Mouse (Mus musculus) T-helper 2 cell (primary cell): ENCODE data around the gene Krtap5-1.
"Not testable (repeated sequence)": the region's sequence is repeated elsewhere in the genome, so short reads cannot be mapped to it uniquely, and the experiment has no call there.

Experiments used
- in situ Hi-C: fragments of 300-600 bp; cut with MboI, MseI; formaldehyde crosslinking; loops from one replicate; pipeline ENCODE4 v1.15.1; 2025; ENCODE audit warnings: high pct_unique_total_duplicates

Krtap5-1 gene

DNA sequence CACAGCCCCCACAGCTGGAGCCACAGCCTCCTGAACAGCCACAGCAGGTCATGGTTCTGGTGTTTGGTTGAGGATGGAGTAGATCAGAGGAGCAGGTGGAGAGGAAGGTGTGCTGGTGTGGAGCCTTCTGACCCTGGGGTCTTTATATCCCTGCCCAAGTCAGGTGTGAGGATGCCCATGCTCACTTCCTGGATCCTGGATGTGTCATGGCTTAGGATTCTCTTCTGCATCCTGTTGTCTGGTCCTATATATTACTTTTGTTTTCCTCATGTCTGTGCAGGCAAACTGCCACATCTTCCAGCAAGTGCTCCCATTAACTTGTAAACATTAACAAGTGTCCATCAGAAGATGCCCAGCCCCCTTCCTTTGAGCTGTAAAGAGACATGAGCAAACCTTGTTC, at the start of gene Krtap5-1:
Krtap5-1 (minus strand) TSS at position 101 of the 400 bp plus-strand sequence.
- in situ Hi-C loops, result not testable (repeated sequence)

DNA sequence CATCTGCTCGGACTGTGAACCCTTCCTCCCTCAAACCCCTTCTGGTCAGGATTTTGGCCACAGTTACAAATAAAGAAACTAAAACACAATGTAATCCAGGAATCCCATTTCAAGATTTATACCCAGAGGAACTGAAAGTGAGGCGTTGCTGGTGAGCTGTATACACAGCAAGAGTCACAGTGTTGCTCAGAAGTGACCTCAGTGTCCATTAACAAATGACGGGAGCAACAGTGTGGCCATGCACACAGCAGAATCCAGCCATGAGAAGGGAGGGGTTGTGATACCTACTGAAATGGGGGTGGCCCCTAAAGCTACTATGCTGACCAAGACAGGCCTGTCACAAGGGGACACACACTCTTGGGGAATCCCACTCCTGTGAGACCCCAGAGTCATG, 45.3 kb upstream of the Krtap5-1 start:
- in situ Hi-C loops, result no loop called here

DNA sequence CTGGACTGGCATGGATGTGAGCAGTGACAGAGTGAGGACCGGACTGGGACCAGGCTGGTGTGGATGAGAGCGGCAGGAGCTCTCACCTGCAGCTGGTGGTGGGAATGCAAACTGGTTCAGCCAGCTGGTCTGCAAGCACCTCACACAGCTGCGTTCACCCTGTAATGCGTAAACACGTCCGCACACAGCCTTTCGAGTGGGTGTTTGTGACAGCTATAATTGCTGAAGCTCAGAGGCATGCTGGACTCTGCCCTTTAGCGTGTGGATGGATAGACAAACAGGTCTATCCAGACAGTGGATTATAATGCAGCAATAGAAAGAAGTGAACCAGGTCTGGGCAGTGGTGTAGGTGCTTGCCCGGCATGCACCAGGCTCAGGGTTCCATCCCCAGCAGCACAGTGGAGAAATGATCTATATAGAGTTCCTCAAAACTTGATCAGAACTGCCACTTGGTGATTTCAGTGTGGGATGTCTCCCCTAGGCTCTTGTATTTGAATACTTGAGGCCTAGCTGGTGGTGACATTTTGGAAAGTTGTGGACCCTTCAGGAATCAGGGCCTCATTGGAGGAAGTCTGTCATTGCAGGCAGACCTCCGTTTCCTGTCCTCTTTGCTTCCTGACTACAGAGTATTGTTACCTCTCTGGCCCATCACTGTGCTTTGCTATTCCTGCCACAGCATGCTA, 44.8 kb upstream of the Krtap5-1 start:
- in situ Hi-C loops, result no loop called here

DNA sequence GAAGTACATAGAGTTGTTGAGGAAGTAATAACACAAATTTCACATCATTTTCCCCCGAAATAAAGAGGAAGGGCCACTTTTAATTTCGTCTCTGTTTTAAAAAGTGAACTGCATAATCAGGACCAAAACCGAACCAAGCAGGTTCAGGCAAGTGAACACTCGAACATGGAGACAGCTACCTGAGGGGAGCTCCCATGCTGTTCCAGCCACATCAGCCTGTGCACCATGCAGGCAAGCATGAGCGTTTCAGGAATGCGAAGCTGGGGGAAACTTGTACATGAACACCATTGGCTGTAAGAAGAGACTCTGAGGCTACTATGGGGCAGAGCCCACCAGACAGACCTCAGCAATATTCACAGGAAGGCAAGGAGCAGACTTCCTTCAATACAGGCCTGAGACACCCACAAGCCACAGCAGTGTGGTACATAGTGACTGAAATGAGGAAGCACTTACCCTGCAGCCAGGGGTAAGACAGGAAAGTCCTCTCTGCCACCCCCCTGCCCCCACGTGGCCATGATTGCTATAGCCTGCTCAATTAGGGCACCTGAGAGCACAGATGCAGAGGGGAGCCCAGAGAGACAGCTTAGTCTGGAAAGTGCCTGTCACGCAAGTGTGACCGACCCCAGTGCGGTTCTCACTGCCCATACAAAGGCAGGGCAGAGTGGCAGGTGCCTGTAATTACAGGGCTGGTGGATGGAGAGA, 43.5 kb upstream of the Krtap5-1 start:
- in situ Hi-C loops, result no loop called here

DNA sequence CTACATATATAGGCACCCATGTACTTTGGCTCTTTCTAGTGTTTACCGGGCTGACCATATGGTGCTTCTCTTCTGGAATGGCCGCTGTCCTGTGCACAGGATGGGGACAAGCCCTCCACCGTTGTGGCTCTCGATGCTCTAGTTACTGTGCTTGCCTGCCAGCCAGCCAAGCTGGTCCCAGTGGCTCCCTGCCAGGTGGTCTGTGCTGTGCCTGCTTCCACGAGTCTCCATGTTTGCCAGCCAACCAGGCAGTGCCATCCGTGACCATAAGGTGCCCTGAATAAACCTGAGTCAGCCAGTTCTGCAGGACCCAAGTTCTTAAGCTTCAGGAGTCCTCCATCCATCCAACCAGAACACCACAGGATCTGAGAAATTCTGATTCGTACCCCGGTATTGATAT, 38.2 kb upstream of the Krtap5-1 start:
- in situ Hi-C loops, result loop anchor here (5.0 to 10.0 kb wide), 2 partner anchors 102 to 250 kb away; no protein-coding TSS in a partner anchor

DNA sequence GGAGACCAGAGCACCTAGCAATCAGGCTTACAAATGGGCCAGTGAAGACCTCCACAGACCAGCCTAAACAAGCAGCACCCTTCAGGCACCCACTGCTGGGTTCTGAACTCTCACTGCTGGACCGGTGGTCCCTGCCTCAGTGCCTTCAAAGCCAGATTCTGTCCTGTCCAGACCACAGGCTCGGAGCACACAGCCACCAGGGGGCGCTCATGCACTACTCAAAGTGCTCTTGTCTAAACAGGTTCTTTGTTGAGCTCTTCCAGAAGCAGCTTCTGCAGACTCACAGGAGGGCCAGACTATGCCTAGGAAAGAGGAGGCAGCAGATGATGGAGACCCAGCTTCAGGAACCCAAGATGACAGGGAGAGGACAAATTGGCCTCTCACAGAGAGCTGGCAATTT, 37.3 kb upstream of the Krtap5-1 start:
- in situ Hi-C loops, result loop anchor here (5.0 to 10.0 kb wide), 2 partner anchors 251 to 343 kb away; no protein-coding TSS in a partner anchor

DNA sequence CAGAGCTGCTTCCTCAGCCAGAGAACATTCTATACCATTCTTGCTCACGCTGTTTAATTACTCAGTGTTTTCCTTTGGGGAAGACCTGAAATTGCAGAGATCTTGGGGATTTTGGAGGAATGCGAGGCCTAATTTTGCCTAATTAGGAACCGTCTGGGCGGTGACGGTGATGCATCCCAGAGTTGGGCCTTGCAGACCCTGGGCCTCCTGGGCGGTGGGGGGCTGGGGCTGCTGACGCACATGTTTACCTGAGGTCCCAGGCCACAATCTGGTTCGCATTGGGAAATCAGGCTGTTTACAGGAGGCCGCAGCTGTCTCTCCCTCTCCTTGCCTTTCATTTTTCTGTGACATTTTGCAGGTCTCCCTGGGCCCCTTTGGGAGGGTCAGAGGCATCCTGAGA, 35.8 kb upstream of the Krtap5-1 start:
- in situ Hi-C loops, result loop anchor here (5.0 to 10.0 kb wide), 2 partner anchors 252 to 345 kb away; no protein-coding TSS in a partner anchor

DNA sequence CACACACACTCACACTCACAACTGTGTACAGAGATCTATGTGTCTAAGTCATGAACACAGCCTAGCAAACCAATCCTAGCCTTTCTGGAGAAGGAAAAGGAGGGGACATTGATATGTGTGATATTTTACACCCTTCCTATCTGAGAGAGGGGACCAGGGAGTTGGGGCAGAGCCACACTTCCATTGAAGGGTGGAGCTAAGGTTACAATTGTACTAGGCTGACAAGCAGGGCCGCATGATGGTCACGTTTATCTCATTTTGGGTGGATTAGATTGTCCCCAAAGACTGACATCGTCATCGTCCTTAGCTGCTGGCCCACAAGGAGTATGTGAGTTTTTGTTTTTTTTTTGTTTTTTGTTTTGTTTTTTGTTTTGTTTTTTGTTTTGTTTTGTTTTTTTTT, 34.4 kb upstream of the Krtap5-1 start:
- in situ Hi-C loops, result loop anchor here (5.0 to 10.0 kb wide), 2 partner anchors 254 to 346 kb away; no protein-coding TSS in a partner anchor

DNA sequence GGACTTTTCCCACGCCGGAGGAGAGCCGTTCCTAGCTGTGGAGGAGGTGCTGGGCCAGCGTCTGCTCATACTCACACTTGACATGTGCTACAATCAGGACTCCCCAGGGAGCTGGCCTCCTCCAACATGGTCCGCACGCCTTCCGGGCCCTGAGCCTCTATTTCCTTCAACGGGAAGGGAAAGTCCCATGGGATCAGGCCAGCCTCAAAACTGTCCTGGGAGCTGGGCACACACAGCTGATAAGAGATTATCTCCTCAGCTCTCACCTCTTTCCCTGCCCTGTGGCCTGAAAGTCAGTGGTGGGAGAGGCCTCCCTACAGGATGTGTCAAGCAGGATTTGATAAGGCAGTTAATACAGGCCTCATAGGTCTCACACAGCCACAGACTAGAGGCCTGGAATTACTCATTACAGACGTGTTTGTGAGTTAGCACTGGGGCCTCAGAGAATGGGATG, 33.4 kb upstream of the Krtap5-1 start:
- in situ Hi-C loops, result loop anchor here (5.0 to 10.0 kb wide), 2 partner anchors 255 to 347 kb away; no protein-coding TSS in a partner anchor

DNA sequence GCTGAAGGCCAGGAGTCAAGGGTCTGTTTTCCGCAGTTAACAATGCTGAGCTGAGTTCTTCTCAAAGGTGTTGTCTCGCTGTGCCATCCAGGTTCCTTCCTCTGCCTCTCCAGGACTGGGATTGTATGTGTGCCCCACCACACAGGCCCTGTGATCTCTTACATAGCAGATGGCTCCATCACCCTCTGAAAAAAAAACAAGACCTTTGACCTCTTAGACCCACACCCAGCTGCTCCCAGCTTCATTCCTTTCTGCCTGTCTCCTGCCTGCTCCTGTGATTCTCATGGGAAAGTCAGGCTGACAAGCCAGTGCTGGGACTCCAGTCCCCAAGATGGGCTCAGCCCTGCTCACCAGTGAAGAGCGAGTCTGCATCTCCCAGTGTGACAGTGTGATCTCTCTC, 31.6 kb upstream of the Krtap5-1 start:
- in situ Hi-C loops, result no loop called here

DNA sequence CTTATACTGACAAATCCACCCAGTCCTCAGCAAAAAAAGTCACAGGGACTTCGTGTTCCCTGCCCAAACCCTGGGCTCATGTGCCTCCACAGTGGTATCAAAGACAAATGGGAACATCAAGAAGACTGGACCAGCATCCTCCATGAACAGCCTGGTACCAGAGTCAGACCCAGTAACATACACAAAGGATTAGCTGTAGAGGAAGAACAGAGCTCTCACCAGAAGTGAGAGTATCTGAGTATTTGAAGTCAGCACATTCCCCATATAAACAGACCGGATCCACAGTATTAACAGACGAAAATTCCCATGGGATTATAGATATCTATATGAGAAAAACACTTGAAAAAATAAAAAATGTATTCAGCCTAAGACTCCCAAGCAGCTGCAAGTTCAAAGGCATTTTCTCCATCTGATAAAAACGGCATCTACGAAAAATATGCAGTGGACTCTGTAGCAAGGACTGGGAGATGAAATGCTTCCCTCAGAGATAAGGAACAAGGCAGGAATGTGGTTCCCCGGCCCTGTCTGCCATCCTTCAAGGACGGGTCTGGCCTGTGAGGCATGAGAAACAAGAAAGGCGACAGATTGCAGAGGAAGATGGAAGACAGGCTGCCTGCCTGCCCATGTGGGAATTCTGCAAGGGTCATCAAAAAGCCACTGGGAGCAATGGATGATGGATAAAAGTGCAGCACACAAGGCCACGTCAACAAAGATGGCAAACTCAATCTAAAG, 30.0 kb upstream of the Krtap5-1 start:
- in situ Hi-C loops, result no loop called here

DNA sequence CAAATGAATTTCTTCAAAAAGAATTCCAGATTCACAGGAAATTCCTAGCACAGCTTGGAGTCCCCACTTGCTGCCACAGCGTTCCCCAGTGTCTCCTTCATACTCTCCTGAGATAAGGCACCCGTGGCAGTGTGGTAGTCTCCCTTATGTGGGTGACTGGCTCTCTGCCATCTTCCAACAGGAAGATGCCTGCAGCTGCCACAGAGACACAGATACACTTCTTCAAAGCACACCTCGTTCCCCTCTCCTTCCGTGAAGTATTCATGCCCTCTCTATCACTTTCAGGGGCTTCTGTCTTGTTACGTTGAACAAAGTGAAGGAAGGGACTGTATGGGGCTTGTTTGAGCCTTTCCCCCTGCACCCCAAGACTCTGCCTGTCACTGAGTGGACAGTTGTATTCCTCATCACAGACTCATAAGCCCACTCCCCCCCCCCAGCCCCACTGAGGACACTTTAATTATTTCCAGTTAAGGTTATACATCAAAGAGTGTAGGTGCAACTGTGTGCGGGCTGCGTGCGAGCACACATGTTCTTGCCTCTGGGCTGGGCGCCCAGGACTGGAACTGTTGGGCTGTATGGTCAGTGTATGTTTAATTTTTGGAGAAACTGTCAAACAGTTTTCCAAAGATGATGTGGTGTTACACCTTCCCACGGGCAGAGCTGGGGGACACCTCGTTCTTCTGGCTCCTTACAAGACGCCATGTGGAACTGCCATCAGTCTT, 26.6 kb upstream of the Krtap5-1 start:
- in situ Hi-C loops, result no loop called here

DNA sequence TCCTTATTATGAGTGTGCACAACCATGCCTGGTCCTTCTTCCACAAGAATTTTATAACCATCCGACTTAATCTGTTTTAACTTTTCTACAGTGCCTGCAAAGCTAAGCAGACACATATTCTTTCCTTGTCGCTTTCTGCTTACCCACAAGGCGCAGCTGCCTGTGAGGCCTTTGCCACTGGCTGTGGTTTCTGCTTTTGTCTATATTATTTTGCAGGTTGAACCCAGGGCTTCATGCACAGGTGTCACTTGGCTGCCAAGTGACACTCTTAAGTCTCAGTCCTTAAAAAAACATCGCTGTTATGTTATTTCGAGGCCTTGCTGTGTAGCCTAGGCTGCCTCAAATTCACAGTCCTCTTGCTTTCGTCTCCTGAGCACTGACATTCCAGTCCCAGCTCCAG, 25.7 kb upstream of the Krtap5-1 start:
- in situ Hi-C loops, result no loop called here

DNA sequence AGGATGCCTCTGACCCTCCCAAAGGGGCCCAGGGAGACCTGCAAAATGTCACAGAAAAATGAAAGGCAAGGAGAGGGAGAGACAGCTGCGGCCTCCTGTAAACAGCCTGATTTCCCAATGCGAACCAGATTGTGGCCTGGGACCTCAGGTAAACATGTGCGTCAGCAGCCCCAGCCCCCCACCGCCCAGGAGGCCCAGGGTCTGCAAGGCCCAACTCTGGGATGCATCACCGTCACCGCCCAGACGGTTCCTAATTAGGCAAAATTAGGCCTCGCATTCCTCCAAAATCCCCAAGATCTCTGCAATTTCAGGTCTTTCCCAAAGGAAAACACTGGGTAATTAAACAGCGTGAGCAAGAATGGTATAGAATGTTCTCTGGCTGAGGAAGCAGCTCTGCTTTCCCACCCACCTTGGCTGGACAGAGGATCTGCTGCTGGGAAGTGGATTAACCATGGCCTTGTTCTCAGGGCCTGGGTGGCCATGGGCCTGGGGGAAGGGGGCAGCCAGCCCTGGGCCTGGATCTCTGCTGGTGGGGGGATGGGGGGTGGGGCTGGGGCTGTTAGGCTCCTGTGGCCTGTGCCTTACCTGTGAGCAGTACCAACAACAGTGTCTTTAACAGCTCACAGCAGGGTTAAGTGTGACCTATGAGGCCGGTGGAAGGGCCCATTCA, 24.9 kb upstream of the Krtap5-1 start:
- in situ Hi-C loops, result not testable (repeated sequence)

DNA sequence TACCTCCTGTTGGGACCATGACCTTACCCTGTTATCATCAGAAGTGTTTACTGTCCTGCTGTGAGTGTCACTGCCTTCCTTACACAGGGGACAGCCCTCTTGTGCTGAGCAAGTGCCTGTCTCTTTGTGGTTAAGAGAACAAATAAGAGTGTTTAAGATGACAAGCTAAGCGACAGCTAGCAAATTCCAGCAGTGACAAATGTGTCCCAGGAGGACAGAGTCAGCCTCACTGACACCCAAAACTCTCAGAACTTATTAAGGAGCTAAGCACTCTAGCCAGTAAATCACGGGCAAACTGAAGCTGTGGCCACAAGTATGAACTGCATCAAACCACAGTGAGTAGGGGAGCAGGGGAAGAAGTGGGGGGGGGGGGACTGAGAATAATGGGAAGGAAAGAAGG, 24.0 kb upstream of the Krtap5-1 start:
- in situ Hi-C loops, result no loop called here

DNA sequence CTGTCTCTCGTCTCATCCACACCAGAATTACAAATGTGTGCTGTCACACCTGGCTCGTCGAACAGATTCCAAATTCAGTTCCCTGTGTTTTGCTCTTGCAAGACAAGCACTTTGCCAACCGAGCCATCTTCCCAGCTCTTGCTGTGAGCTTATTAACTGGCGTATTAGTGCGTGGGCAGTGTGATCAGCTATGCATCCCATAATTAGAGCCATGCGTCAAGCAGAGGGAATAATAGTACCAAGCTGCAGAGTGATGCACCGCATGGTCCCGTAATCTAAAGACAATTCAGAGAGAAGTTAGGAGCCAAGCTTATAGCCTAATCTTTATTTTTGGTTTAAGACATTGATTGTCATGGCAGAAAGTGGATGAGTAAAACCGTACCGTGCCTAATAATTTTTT, 22.2 kb upstream of the Krtap5-1 start:
- in situ Hi-C loops, result no loop called here

DNA sequence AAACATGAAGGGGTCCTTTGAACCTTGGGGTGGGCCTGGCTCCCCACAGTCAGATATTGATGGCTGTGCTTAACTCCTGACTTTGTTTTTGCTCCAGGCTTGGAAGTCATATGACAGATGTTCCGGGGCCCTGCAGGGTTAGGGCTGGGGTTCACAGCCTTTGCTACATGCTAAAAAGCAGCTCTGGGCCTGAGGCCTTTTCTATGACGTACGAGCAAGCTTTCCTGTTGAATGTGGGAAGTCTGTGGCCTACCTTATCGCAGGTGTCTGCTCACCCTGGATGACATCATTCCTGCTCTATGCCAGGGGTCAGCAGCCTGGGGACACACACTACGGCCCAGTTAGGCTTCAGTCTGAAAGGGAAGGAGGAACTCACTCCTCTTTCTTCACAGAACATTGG, 20.3 kb upstream of the Krtap5-1 start:
- in situ Hi-C loops, result no loop called here

DNA sequence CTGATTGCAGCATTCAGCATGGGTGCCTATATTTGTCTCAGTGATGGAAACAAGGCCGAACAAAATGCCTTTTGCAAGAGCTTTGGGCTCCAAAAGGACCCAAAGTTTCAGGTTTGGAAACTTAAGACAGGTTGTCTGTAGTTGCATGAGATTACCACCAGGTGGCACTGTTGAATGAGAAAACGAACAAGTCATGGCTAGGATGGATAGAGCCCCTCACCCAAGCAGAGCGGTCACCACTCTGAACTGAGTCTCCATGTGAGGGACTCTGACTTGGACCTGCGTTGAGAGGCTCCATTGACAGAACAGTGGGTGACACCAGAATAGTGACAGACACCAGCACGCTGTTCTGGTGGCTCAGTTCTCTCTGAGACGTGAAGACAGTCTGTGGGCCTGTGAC, 19.6 kb upstream of the Krtap5-1 start:
- in situ Hi-C loops, result no loop called here

DNA sequence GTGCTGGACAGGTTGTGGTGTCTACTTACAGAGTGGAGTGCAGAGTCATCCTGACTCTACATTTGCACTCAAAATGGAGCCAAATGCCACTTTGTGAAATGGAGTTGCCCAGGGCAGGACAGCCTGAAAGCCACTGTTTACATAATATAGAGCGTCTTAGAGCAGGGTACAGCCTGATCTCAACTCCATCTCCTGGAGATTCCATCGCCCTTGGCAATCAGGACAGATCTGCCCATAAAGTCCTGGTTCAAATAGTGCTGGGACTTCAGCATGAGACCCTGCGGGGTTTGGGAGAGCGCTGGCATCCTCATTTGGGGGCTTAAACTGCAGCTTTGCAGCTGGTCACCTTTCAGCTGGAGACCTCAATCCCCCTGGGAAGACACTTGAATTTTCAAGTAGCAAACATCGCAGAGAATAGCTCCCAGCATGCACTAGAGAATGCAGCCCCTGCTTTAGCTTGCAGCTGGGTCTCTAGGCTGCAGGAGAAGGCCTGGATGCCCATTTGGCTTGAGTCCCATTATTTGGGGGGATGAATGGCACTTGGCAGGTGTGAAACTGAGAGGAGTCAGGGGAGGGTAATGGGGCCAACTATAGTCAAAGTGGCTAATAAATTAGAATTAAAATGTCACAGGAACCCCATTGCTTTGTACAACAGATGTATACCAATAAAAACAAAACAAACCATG, 17.8 kb upstream of the Krtap5-1 start:
- in situ Hi-C loops, result no loop called here

DNA sequence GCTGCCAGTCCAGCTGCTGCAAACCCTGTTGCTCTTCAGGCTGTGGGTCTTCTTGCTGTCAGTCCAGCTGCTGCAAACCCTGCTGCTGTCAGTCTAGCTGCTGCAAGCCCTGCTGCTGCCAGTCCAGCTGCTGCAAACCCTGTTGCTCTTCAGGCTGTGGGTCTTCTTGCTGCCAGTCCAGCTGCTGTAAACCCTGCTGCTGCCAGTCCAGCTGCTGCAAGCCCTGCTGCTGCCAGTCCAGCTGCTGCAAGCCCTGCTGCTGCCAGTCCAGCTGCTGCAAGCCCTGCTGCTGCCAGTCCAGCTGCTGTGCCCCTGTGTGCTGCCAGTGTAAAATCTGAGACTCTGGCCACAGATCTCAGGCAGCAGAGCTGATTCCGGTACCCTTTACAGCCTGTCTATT, 7.0 kb upstream of the Krtap5-1 start:
- in situ Hi-C loops, result not testable (repeated sequence)
